Mouse (Mus musculus) neural tube, embryonic 12.5 days (tissue): ENCODE results near the gene Islr. TPM values are rescaled to one million over a fixed set of nuclear protein-coding genes. Genes with fewer than 3 reads are reported as not detected.

Experiments used
- ATAC-seq: fragments of 200-750 bp; cut with Nextera tagmentation; 2 replicates; pipeline ENCODE4 v1.8.0; 2017; ENCODE audit warnings: low read depth, mild to moderate bottlenecking, moderate TSS enrichment, moderate library complexity; ENCODE audit not compliant: low FRiP score
- H3K27ac ChIP-seq: fragments of 300-500 bp; sonication (generic); 2 replicates; pipeline ENCODE4 v1.5.1; 2016
- H3K27me3 ChIP-seq: fragments of 300-500 bp; sonication (generic); replicated peaks from 2 replicates; pipeline ENCODE4 v1.6.1; 2016; ENCODE audit warnings: mild to moderate bottlenecking
- H3K36me3 ChIP-seq: fragments of 300-500 bp; sonication (generic); 2 replicates; pipeline ENCODE4 v1.6.1; 2016; ENCODE audit warnings: mild to moderate bottlenecking
- H3K4me1 ChIP-seq: fragments of 300-500 bp; sonication (generic); 2 replicates; pipeline ENCODE4 v1.6.1; 2016
- H3K4me2 ChIP-seq: fragments of 300-500 bp; sonication (generic); replicated peaks from 2 replicates; pipeline ENCODE4 v1.6.1; 2016; ENCODE audit warnings: mild to moderate bottlenecking
- H3K4me3 ChIP-seq: fragments of 300-500 bp; sonication (generic); 2 replicates; pipeline ENCODE4 v1.5.1; 2016
- H3K9ac ChIP-seq: fragments of 300-500 bp; sonication (generic); 2 replicates; pipeline ENCODE4 v1.6.1; 2016; ENCODE audit warnings: mild to moderate bottlenecking
- H3K9me3 ChIP-seq: fragments of 300-500 bp; sonication (generic); 2 replicates; pipeline ENCODE4 v1.6.1; 2016; ENCODE audit warnings: mild to moderate bottlenecking
- WGBS: fragments of 180-500 bp; shearing (Covaris S2); methylation state at CpG from one replicate; pipeline ENCODE4 v1.1.7; 2016; 5-methylcytosine and 5-hydroxymethylcytosine counted together
- polyA plus RNA-seq: library from polyadenylated mRNA; unstranded; fragments of >200 nt; fragmentation: Nextera tagmentation; extraction: Ambion mirVana; gene quantifications from 2 replicates; pipeline ENCODE4 v1.2.1, GENCODE M21; 2016

Gene Islr
- polyA plus RNA-seq, 1 experiment from 2014 or later: 48.7 TPM

GRCm38 (mm10) chr9:58199381-58200269, 4.5 kb downstream of the Islr start:
- peaks cover 47% of the 10 kb centered on the region for H3K4me1 ChIP-seq
- no peak for ATAC-seq
- peak overlapping the region; percentile 32 for H3K4me3 ChIP-seq
- no peaks in the 10 kb centered on the region for H3K36me3 ChIP-seq
- H3K27me3 ChIP-seq: peaks cover 94% of the 10 kb centered on the region
- H3K9ac ChIP-seq: peak overlapping the region; percentile 53
- no peaks in the 10 kb centered on the region for H3K9me3 ChIP-seq
- peak overlapping the region; percentile 57 for H3K4me2 ChIP-seq
- no peak overlapping the region for H3K27ac ChIP-seq
- WGBS: 1% methylated on average over 41 of the region's 41 CpGs

- H3K27me3 ChIP-seq: peaks cover 99% of the 10 kb centered on the region
- H3K4me3 ChIP-seq: peak overlapping the region; percentile 32
- 0 out of 2 replicates have a peak overlapping the region, but pooled peaks have one; percentile 33 for H3K27ac ChIP-seq
- H3K36me3 ChIP-seq: no peaks in the 10 kb centered on the region
- H3K4me2 ChIP-seq: peak overlapping the region; percentile 57
- ATAC-seq: no peak
- peaks cover 47% of the 10 kb centered on the region for H3K4me1 ChIP-seq
- H3K9me3 ChIP-seq: no peaks in the 10 kb centered on the region
- 2% methylated on average over 38 of the region's 38 CpGs for WGBS
- H3K9ac ChIP-seq: peak overlapping the region; percentile 53
Observed at GRCm38 (mm10) chr9:58198801-58199371, 5.2 kb downstream of the Islr start.

- H3K4me1 ChIP-seq: peaks cover 47% of the 10 kb centered on the region
- peak overlapping the region; percentile 32 for H3K4me3 ChIP-seq
- H3K27me3 ChIP-seq: peaks cover 91% of the 10 kb centered on the region
- peak overlapping the region; percentile 57 for H3K4me2 ChIP-seq
- peak; percentile 11; the same call in 1 of the 2 replicates for ATAC-seq
- peak overlapping the region; percentile 53 for H3K9ac ChIP-seq
- no peaks in the 10 kb centered on the region for H3K36me3 ChIP-seq
- no peaks in the 10 kb centered on the region for H3K9me3 ChIP-seq
- under 1% methylated on average over 58 of the region's 58 CpGs for WGBS
- H3K27ac ChIP-seq: no peak overlapping the region
Observed at GRCm38 (mm10) chr9:58197781-58198701, 6.1 kb downstream of the Islr start.

- Histone ChIP-seq H3K4me1 (peaks cover 36% of the 10 kb centered on the region), H3K27ac (no peak overlapping the region), H3K9me3 (no peaks in the 10 kb centered on the region), H3K4me2 (peak overlapping the region; percentile 57), H3K9ac (peak overlapping the region; percentile 53), H3K27me3 (peaks cover 79% of the 10 kb centered on the region), H3K36me3 (no peaks in the 10 kb centered on the region), H3K4me3 (peak overlapping the region; percentile 32)
- 1% methylated on average over 46 of the region's 46 CpGs for WGBS
- ATAC-seq: no peak
Observed at GRCm38 (mm10) chr9:58196610-58197567, 7.2 kb downstream of the Islr start.

- 2% methylated on average over 14 of the region's 14 CpGs for WGBS
- peak overlapping the region; percentile 57 for H3K4me2 ChIP-seq
- H3K36me3 ChIP-seq: no peaks in the 10 kb centered on the region
- H3K27ac ChIP-seq: no peak overlapping the region
- no peaks in the 10 kb centered on the region for H3K9me3 ChIP-seq
- H3K27me3 ChIP-seq: peaks cover 72% of the 10 kb centered on the region
- H3K9ac ChIP-seq: peak overlapping the region; percentile 53; the same call in 1 of the 2 replicates
- H3K4me3 ChIP-seq: peak overlapping the region; percentile 16
- no peak for ATAC-seq
- peaks cover 33% of the 10 kb centered on the region for H3K4me1 ChIP-seq
Observed at GRCm38 (mm10) chr9:58196141-58196540, 8.0 kb downstream of the Islr start.

- Histone ChIP-seq H3K9me3 (no peaks in the 10 kb centered on the region), H3K36me3 (no peaks in the 10 kb centered on the region), H3K9ac (0 out of 2 replicates have a peak overlapping the region, but pooled peaks have one; percentile 53), H3K4me3 (no peak overlapping the region), H3K27me3 (peaks cover 67% of the 10 kb centered on the region), H3K4me1 (peaks cover 33% of the 10 kb centered on the region), H3K27ac (no peak overlapping the region), H3K4me2 (peak overlapping the region; percentile 57)
- WGBS: 6% methylated on average over 1 of the region's 1 CpGs
- no peak for ATAC-seq
Observed at GRCm38 (mm10) chr9:58195671-58196070, 8.4 kb downstream of the Islr start.

- Histone ChIP-seq H3K27ac (no peak overlapping the region), H3K9ac (no peak overlapping the region), H3K36me3 (no peaks in the 10 kb centered on the region), H3K27me3 (peaks cover 53% of the 10 kb centered on the region), H3K4me1 (peaks cover 28% of the 10 kb centered on the region), H3K4me3 (no peak overlapping the region), H3K9me3 (no peaks in the 10 kb centered on the region), H3K4me2 (no peak overlapping the region)
- no peak for ATAC-seq
- 75% methylated on average over 9 of the region's 9 CpGs for WGBS
Observed at GRCm38 (mm10) chr9:58194222-58194621, 9.9 kb downstream of the Islr start.

- 78% methylated on average over 6 of the region's 6 CpGs for WGBS
- ATAC-seq: no peak
- H3K9me3 ChIP-seq: no peaks in the 10 kb centered on the region
Observed at GRCm38 (mm10) chr9:58184456-58184855, 19.6 kb downstream of the Islr start.

GRCm38 (mm10) chr9:58179390-58179789, 24.7 kb downstream of the Islr start:
- Histone ChIP-seq H3K36me3 (no peaks in the 10 kb centered on the region), H3K9ac (no peak overlapping the region), H3K4me2 (no peak overlapping the region), H3K27me3 (no peaks in the 10 kb centered on the region), H3K27ac (no peak overlapping the region), H3K9me3 (no peaks in the 10 kb centered on the region), H3K4me1 (0 out of 2 replicates have a peak, but pooled peaks cover 8% of the 10 kb centered on the region), H3K4me3 (no peak overlapping the region)
- WGBS: 82% methylated on average over 2 of the region's 2 CpGs
- ATAC-seq: no peak

More at GRCm38 (mm10) chr9:58184456-58184855, 19.6 kb downstream of the Islr start:
- Histone ChIP-seq H3K27ac (no peak overlapping the region), H3K27me3 (no peaks in the 10 kb centered on the region), H3K4me3 (no peak overlapping the region), H3K36me3 (no peaks in the 10 kb centered on the region), H3K9ac (no peak overlapping the region), H3K4me1 (no peaks in the 10 kb centered on the region), H3K4me2 (no peak overlapping the region)

GRCm38 (mm10) chr9:58177165-58177564, 26.9 kb downstream of the Islr start:
- Histone ChIP-seq H3K27ac (no peak overlapping the region), H3K4me3 (no peak overlapping the region), H3K9ac (no peak overlapping the region), H3K36me3 (no peaks in the 10 kb centered on the region), H3K9me3 (no peaks in the 10 kb centered on the region), H3K4me2 (no peak overlapping the region), H3K4me1 (0 out of 2 replicates have a peak, but pooled peaks cover 8% of the 10 kb centered on the region), H3K27me3 (no peaks in the 10 kb centered on the region)
- ATAC-seq: no peak
- 45% methylated on average over 4 of the region's 4 CpGs for WGBS
